Mouse (Mus musculus): ENCODE results near the gene Tmem143.
"Not testable (repeated sequence)": the region's sequence is repeated elsewhere in the genome, so short reads cannot be mapped to it uniquely, and the experiment has no call there.

The Tmem143 gene

DNA sequence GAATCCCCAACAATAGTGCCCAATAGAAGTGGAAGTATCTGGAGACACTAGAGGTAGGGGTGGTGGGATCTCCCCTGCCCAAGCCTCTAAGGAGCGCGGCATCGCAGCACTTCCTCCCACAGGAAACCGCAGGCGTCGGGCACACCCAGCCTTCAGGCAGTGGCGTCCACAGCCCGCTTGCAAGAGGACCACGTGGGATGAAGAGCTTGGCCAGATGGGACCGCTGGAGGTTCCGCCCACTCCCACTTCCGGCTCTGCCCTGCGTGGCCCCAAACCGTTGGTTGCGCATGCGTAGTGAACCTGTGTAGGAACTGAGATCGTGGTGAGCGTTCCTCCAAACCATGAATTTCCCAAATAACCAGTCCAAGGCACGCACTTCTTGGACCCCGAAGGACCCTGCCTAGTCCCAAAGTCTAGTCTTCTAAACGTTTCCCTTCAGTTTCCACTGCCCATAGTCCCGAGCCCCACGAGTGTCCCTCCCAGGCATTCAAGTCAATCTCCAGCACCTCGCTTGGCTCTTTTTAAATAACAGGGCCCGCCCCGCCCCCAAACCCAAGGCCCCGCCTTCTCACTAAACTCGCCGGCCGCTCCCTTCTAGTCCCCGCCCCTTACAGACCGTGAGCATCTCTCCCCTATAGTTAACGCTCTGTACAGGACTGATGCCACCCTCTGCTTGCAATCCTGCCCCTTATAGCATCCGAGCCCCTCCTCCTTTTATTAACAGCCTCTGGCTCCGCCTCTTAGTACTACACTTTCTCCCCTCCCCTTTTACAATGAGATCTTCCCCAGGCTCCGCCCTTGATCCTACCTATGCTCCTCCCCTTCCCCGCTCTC is 26.4 kb downstream of the Tmem143 start:
- peak; percentile 98 for DNase-seq (ENCODE audit: low spot score in 2 of 2)

DNA sequence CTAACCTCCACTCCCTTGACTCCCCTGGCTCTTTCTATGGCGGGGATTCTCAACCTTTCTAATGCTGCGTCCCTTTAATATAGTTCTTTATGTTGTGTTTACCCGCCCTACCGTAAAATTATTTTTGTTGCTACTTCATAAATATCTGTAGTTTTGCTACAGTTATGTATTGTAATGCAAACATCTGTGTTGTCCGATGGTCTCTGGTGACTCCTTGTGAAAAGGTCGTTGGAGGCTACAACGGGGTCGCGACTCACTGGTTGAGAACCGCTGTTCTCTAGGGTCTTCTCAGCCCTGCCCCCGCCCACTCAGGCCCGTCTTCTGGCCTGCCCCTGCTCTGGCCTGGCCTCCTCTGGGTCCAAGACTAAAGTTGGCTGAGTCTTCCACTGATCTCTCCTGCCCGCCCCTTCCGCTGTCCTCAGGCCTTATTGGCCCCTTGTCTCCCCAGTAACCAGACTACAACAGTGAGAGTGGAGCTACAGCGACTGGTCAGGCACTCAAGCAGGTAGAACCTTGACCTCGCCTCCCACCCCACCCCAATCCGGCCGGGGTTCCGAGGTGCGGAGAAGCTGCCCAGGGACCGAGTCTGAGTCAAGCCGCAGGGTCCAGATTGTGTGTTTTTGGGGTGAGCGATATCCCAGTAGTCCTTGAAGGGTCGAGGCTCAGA is 27.2 kb downstream of the Tmem143 start, which contains the start of gene Ccdc114:
Ccdc114 (plus strand) TSS at position 311 of the 667 bp plus-strand sequence.
- peak; percentile 89 to 94 for DNase-seq (ENCODE audit: low spot score in 2 of 2)

DNA sequence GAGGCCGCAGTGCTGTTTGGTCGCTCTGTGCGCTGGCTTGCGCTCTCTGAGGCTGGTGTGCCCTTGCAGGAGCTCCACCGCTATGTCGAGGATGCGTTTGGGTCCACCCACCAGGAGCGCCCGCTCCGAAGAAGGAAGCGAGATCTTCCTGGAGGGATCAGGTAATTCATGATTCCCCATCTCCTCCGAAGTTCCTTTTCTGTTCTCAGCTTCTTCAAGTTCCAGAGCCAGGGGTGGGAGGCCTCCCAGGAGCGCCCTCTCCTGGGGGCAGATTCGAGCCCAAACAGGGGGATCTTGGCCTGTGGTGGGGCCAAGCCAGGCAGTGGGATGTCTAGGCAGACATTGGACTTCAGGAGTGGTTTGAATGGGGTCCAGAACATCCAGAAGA is 27.7 kb downstream of the Tmem143 start:
- peak in 1 of 2 experiments; percentile 6 for DNase-seq (ENCODE audit: low spot score in 2 of 2)

DNA sequence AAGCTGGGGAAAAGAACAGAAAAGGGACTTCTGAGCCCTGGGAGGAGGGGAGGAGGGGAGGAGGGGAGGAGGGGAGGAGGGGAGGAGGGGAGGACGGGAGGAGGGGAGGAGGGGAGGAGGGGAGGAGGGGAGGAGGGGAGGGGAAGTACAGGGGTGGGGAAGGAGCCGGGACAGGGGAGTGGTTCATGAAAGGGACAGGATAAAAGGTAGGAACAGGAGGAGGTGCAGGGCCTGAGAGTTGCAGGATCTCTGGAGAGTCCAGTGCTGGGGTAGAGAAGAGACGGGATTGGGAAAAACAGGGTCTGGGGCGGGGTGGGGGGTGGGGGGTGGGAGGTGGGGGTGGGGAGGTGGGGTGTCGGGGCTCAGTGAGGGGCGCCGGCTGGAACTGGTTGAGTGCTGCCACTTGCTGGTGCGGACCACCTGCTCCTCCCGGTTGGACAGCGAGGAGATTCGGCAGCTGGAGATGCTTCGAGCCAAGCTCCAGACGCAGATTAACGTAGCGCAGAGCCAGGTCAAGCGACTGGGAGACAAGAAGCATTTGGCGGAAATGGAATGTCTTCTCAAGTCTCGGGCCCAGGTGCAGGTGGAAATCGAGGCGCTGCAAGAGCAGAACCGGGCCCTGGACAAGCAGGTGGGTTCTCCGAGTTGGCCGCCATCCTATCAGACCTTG is 32.0 kb downstream of the Tmem143 start:
- no peak for DNase-seq (ENCODE audit: low spot score in 2 of 2)

DNA sequence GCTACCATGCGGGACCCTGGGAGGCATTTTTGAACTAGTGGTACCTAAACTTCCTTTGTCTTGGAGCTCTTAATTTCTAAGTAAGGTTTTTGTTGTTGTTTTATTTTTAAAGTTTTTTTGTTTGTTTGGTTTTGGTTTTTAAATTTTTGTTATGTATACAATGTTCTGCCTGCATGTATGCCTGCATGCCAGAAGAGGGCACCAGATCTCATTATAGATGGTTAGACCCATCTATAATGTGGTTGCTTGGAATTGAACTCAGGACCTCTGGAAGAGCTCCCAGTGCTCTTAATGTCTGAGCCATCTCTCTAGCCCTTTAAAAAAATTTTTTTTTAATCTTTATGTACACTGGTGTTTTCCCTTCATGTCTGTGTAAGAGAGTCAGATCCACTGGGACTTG is 32.9 kb downstream of the Tmem143 start:
- DNase-seq (ENCODE audit: low spot score in 2 of 2): no peak

DNA sequence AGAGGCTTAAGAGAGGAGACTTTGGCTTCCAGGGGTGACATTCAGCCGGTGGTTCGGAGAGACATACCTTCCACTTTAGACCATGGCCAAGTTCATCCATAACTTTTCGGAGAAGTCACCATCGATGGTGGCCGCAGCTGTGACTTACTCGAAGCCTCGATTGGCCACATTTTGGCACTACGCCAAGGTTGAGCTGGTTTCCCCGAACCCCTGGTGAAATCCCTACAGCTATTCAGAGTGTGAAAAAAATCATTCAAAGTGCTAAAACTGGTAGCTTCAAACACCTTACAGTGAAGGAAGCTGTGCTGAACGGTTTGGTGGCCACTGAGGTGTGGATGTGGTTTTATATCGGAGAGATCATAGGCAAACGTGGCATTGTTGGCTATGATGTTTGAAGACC is 37.0 kb downstream of the Tmem143 start:
- DNase-seq (ENCODE audit: low spot score in 2 of 2): not testable (repeated sequence)

GRCm38 (mm10) chr7:45935114-45935513 is 38.4 kb downstream of the Tmem143 start:
- DNase-seq (ENCODE audit: low spot score in 2 of 2): peak; percentile 41 to 54

GRCm38 (mm10) chr7:45939836-45940235 is 43.1 kb downstream of the Tmem143 start:
- DNase-seq (ENCODE audit: low spot score in 2 of 2): no peak

DNA sequence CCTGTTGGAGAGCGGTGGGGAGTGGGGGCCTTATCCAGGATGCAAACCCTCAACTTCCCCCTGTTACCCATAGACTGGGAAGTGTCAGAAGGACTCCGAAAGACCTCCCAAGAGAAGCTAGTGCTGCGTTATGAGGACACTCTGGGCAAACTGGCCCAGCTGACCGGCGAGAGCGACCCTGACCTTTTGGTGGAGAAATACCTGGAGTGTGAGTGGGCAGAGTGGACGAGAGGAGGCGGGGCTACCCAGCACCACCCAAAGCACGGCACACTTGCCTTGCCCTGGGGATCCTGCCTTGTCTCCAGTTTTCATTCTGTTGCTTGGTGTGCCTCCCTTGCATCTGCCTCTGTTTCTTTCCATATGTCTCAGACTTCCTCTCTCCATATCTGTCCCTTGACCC is 45.2 kb downstream of the Tmem143 start:
- no peak for DNase-seq (ENCODE audit: low spot score in 2 of 2)

GRCm38 (mm10) chr7:45943280-45943679 is 46.5 kb downstream of the Tmem143 start:
- not testable (repeated sequence) for DNase-seq (ENCODE audit: low spot score in 2 of 2)

- DNase-seq (ENCODE audit: low spot score in 2 of 2): no peak
Measured at GRCm38 (mm10) chr7:45949061-45949460, 52.3 kb downstream of the Tmem143 start.

DNA sequence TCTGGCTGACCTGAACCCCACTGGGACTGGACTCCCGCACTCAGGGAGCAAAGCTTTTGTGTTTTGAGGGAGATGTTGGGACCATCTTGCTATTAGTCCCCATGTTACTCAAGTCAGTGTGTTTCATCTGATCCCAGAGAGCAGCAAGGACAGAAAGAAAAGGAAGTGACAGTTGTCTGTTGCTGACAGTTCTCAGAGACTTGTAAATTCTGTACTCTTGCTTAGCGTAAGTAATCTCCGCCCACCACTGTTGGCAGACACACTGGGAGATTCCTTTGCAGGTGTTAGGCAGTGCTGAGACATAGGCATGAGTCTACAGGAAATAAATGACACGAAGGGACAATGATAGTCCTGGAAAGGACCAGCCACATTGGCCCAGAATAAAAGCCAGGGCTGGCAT is 59.9 kb downstream of the Tmem143 start:
- no peak for DNase-seq (ENCODE audit: low spot score in 2 of 2)
